Mouse (Mus musculus): ENCODE results near the gene Arl3. TPM values are rescaled to one million over a fixed set of nuclear protein-coding genes. Genes with fewer than 3 reads are reported as not detected.

Gene Arl3
- polyA plus RNA-seq, 1 experiment from 2014 or later = 101 TPM

- Histone ChIP-seq H3K4me3 (ENCODE audit: low read length) (peak overlapping the region; percentile 95), H3K4me2 (ENCODE audit: low read depth, low read length) (peak overlapping the region; percentile 95), H3K9ac (ENCODE audit: low read length) (peak overlapping the region; percentile 99), H3K27me3 (ENCODE audit: control insufficient read depth, insufficient read depth, low read length) (no peaks in the 10 kb centered on the region), H3K4me1 (ENCODE audit: control insufficient read depth, insufficient read depth, low read length) (peaks cover 30% of the 10 kb centered on the region), H3K9me3 (replicated peaks; ENCODE audit: control insufficient read depth, low read length) (no peaks in the 10 kb centered on the region), H3K36me3 (ENCODE audit: control insufficient read depth, insufficient read depth) (peaks cover 5% of the 10 kb centered on the region), H3K27ac (ENCODE audit: low read length) (peak overlapping the region; percentile 99)
- WGBS = 0% methylated on average over 45 of the region's 46 CpGs
- ATAC-seq (replicated peaks; ENCODE audit: extremely low read depth, insufficient read depth, low FRiP score) = peak; percentile 5
These were observed 70.9 kb downstream of the Arl3 start for GRCm38 (mm10) chr19:46502069-46502455.

GRCm38 (mm10) chr19:46501401-46502068, 71.5 kb downstream of the Arl3 start, which contains the start of gene Trim8:
Gene Trim8 (plus strand): TSS chr19:46501702.
- under 1% methylated on average over 61 of the region's 64 CpGs for WGBS
- peaks cover 25% of the 10 kb centered on the region for H3K4me1 ChIP-seq (ENCODE audit: control insufficient read depth, insufficient read depth, low read length)
- ATAC-seq (replicated peaks; ENCODE audit: extremely low read depth, insufficient read depth, low FRiP score) = peak; percentile 35

GRCm38 (mm10) chr19:46500581-46501341, 72.2 kb downstream of the Arl3 start:
- no peaks in the 10 kb centered on the region for H3K27me3 ChIP-seq (ENCODE audit: control insufficient read depth, insufficient read depth, low read length)
- ATAC-seq (replicated peaks; ENCODE audit: extremely low read depth, insufficient read depth, low FRiP score) = peak; percentile 1

More at GRCm38 (mm10) chr19:46501401-46502068, 71.5 kb downstream of the Arl3 start, which contains the start of gene Trim8:
- Histone ChIP-seq H3K9me3 (replicated peaks; ENCODE audit: control insufficient read depth, low read length) (no peaks in the 10 kb centered on the region), H3K4me3 (ENCODE audit: low read length) (peak within 1 kb of the TSS; percentile 95), H3K36me3 (ENCODE audit: control insufficient read depth, insufficient read depth) (no peaks in the 10 kb centered on the region; the same call in 1 of the 2 replicates), H3K27me3 (ENCODE audit: control insufficient read depth, insufficient read depth, low read length) (no peaks in the 10 kb centered on the region), H3K4me2 (ENCODE audit: low read depth, low read length) (peak within 1 kb of the TSS; percentile 95), H3K9ac (ENCODE audit: low read length) (peak within 1 kb of the TSS; percentile 99), H3K27ac (ENCODE audit: low read length) (peak within 1 kb of the TSS; percentile 99)

GRCm38 (mm10) chr19:46499836-46500580, 73.0 kb downstream of the Arl3 start:
- WGBS = under 1% methylated on average over 45 of the region's 52 CpGs
- Histone ChIP-seq H3K4me1 (ENCODE audit: control insufficient read depth, insufficient read depth, low read length) (peaks cover 10% of the 10 kb centered on the region), H3K27ac (ENCODE audit: low read length) (peak overlapping the region; percentile 99), H3K4me2 (ENCODE audit: low read depth, low read length) (peak overlapping the region; percentile 95), H3K36me3 (ENCODE audit: control insufficient read depth, insufficient read depth) (no peaks in the 10 kb centered on the region), H3K4me3 (ENCODE audit: low read length) (peak overlapping the region; percentile 95), H3K9me3 (replicated peaks; ENCODE audit: control insufficient read depth, low read length) (no peaks in the 10 kb centered on the region), H3K9ac (ENCODE audit: low read length) (peak overlapping the region; percentile 96), H3K27me3 (ENCODE audit: control insufficient read depth, insufficient read depth, low read length) (no peaks in the 10 kb centered on the region)
- peak; percentile 83 for ATAC-seq (replicated peaks; ENCODE audit: extremely low read depth, insufficient read depth, low FRiP score)

More at GRCm38 (mm10) chr19:46500581-46501341, 72.2 kb downstream of the Arl3 start:
- H3K4me1 ChIP-seq (ENCODE audit: control insufficient read depth, insufficient read depth, low read length) = peaks cover 17% of the 10 kb centered on the region
- under 1% methylated on average over 48 of the region's 50 CpGs for WGBS
- peak overlapping the region; percentile 96 for H3K9ac ChIP-seq (ENCODE audit: low read length)
- H3K4me2 ChIP-seq (ENCODE audit: low read depth, low read length) = peak overlapping the region; percentile 95
- peak overlapping the region; percentile 95 for H3K4me3 ChIP-seq (ENCODE audit: low read length)
- no peaks in the 10 kb centered on the region for H3K36me3 ChIP-seq (ENCODE audit: control insufficient read depth, insufficient read depth)
- no peaks in the 10 kb centered on the region for H3K9me3 ChIP-seq (replicated peaks; ENCODE audit: control insufficient read depth, low read length)
- peak overlapping the region; percentile 99 for H3K27ac ChIP-seq (ENCODE audit: low read length)

GRCm38 (mm10) chr19:46499539-46499835, 73.5 kb downstream of the Arl3 start:
- Histone ChIP-seq H3K36me3 (ENCODE audit: control insufficient read depth, insufficient read depth) (no peaks in the 10 kb centered on the region), H3K27ac (ENCODE audit: low read length) (peak overlapping the region; percentile 83), H3K4me1 (ENCODE audit: control insufficient read depth, insufficient read depth, low read length) (peaks cover 5% of the 10 kb centered on the region), H3K4me3 (ENCODE audit: low read length) (peak overlapping the region; percentile 27), H3K9ac (ENCODE audit: low read length) (peak overlapping the region; percentile 30), H3K9me3 (replicated peaks; ENCODE audit: control insufficient read depth, low read length) (no peaks in the 10 kb centered on the region), H3K4me2 (ENCODE audit: low read depth, low read length) (peak overlapping the region; percentile 62), H3K27me3 (ENCODE audit: control insufficient read depth, insufficient read depth, low read length) (no peaks in the 10 kb centered on the region)
- no peak for ATAC-seq (replicated peaks; ENCODE audit: extremely low read depth, insufficient read depth, low FRiP score)
- whole genome bisulfite sequencing = 3% methylated on average over 3 of the region's 3 CpGs

GRCm38 (mm10) chr19:46497230-46497629, 75.8 kb downstream of the Arl3 start:
- Histone ChIP-seq H3K4me1 (ENCODE audit: control insufficient read depth, insufficient read depth, low read length) (peaks cover 4% of the 10 kb centered on the region; the same call in 1 of the 2 replicates), H3K27me3 (ENCODE audit: control insufficient read depth, insufficient read depth, low read length) (no peaks in the 10 kb centered on the region), H3K4me3 (ENCODE audit: low read length) (no peak overlapping the region), H3K4me2 (ENCODE audit: low read depth, low read length) (no peak overlapping the region), H3K27ac (ENCODE audit: low read length) (no peak overlapping the region), H3K9me3 (replicated peaks; ENCODE audit: control insufficient read depth, low read length) (no peaks in the 10 kb centered on the region), H3K36me3 (ENCODE audit: control insufficient read depth, insufficient read depth) (no peaks in the 10 kb centered on the region), H3K9ac (ENCODE audit: low read length) (no peak overlapping the region)
- ATAC-seq (replicated peaks; ENCODE audit: extremely low read depth, insufficient read depth, low FRiP score) = no peak
- 51% methylated on average over 2 of the region's 2 CpGs for WGBS

GRCm38 (mm10) chr19:46495136-46495535, 77.9 kb downstream of the Arl3 start:
- 67% methylated on average over 8 of the region's 8 CpGs for WGBS
- ATAC-seq (replicated peaks; ENCODE audit: extremely low read depth, insufficient read depth, low FRiP score) = no peak
- Histone ChIP-seq H3K4me1 (ENCODE audit: control insufficient read depth, insufficient read depth, low read length) (peaks cover 8% of the 10 kb centered on the region), H3K4me3 (ENCODE audit: low read length) (no peak overlapping the region), H3K27ac (ENCODE audit: low read length) (no peak overlapping the region), H3K36me3 (ENCODE audit: control insufficient read depth, insufficient read depth) (no peaks in the 10 kb centered on the region), H3K4me2 (ENCODE audit: low read depth, low read length) (no peak overlapping the region), H3K9me3 (replicated peaks; ENCODE audit: control insufficient read depth, low read length) (no peaks in the 10 kb centered on the region), H3K9ac (ENCODE audit: low read length) (no peak overlapping the region), H3K27me3 (ENCODE audit: control insufficient read depth, insufficient read depth, low read length) (no peaks in the 10 kb centered on the region)

- Histone ChIP-seq H3K4me3 (ENCODE audit: low read length) (no peak overlapping the region), H3K36me3 (ENCODE audit: control insufficient read depth, insufficient read depth) (no peaks in the 10 kb centered on the region), H3K4me2 (ENCODE audit: low read depth, low read length) (no peak overlapping the region), H3K9ac (ENCODE audit: low read length) (no peak overlapping the region), H3K27ac (ENCODE audit: low read length) (no peak overlapping the region), H3K4me1 (ENCODE audit: control insufficient read depth, insufficient read depth, low read length) (peaks cover 26% of the 10 kb centered on the region), H3K27me3 (ENCODE audit: control insufficient read depth, insufficient read depth, low read length) (no peaks in the 10 kb centered on the region), H3K9me3 (replicated peaks; ENCODE audit: control insufficient read depth, low read length) (no peaks in the 10 kb centered on the region)
- 0% methylated on average over 2 of the region's 2 CpGs for WGBS
- peak; percentile 44 for ATAC-seq (replicated peaks; ENCODE audit: extremely low read depth, insufficient read depth, low FRiP score)
These were observed 82.4 kb downstream of the Arl3 start for GRCm38 (mm10) chr19:46490634-46491033.
